Mouse (Mus musculus): ENCODE data around the gene Mbd6. TPM values are rescaled to one million over a fixed set of nuclear protein-coding genes. Genes with fewer than 3 reads are reported as not detected.

The Mbd6 gene
- 10 to 100 TPM; 11.3 to 15.3 TPM for polyA plus RNA-seq (2017; shearing (Covaris generic))

GRCm38 (mm10) chr10:127288800-127289572 lies at the start of gene Mbd6:
Mbd6 (minus strand) TSS chr10:127289018.

GRCm38 (mm10) chr10:127321621-127322020 lies 32.8 kb upstream of the Mbd6 start, which contains the start of gene Arhgap9:
Arhgap9 (plus strand) TSS chr10:127321964.

GRCm38 (mm10) chr10:127311476-127312355 lies 22.9 kb upstream of the Mbd6 start, which contains the start of gene Mars:
Mars (minus strand) TSS chr10:127311786.

DNA sequence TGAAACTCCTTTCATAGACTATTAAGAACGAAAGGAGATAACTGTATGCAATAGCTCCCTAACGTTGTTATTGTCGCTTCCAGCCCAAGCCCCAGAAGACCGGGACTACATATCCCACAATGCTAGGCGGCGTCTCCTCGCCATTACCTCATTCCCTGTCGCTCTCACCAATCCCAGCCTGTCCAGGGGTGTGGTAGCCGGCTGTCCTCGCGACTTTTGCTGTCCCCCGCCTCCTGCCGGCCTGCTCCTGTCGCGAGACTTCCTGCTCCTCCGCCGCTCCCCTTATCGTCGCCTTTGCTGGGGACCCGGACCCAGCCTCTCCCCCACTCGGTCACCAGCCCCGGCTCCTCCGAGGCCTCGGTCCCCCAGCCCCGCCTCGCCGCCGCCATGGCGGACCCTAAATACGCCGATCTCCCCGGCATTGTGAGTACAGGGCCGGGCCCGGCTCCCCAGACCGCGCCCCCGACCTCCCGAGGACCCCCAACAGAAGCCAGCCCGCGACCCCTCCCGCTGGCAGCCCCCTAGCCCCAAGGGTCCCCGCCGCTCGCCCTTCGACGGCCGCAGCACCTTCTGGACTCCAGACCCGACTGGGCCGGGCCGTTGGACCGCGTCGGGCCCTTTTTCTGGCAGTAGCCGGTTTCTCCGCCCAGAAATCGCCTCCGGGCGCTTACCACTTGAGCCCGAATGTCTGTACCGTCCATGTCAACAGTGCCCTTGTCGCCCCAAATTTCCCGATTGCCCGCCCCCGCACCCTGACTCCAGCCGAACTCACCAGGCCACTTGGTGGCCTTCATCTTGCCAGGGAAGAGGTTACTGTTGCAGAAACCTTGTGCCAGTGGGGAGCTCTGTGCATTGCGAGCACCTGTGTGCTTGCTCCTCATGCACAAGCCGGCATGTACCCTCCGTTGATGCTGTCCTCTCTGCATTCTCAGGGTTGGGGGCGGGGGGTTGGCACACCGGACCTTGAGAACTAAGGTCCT lies 22.4 kb downstream of the Mbd6 start, which contains the start of gene Dctn2:
Dctn2 (plus strand) TSS at position 257 of the 980 bp plus-strand sequence.

GRCm38 (mm10) chr10:127262548-127263398 lies 26.0 kb downstream of the Mbd6 start, which contains the start of gene Kif5a:
Kif5a (minus strand) TSS chr10:127263348.

Other genes starting within 250 kb of the Mbd6 start
- gene Mettl1, start 247.6 kb downstream of the Mbd6 start, polyA plus RNA-seq (2017; shearing (Covaris generic)) = 10 to 100 TPM; 13.3 to 24.3 TPM
- under 1 TPM in 1 of 2 experiments, not detected in 1; 0.17 TPM for gene Eef1akmt3, start 247.5 kb downstream of the Mbd6 start, polyA plus RNA-seq (2017; shearing (Covaris generic))
- gene Cyp27b1, start 240.8 kb downstream of the Mbd6 start, polyA plus RNA-seq (2017; shearing (Covaris generic)) = not detected
- gene March9, start 228.8 kb downstream of the Mbd6 start, polyA plus RNA-seq (2017; shearing (Covaris generic)) = 1 to 10 TPM; 1.2 to 2.0 TPM
- 100 to 1,000 TPM; 274 to 361 TPM for gene Cdk4, start 225.5 kb downstream of the Mbd6 start, polyA plus RNA-seq (2017; shearing (Covaris generic))
- gene Tspan31, start 218.8 kb downstream of the Mbd6 start, polyA plus RNA-seq (2017; shearing (Covaris generic)) = 10 to 100 TPM; 75.9 to 85.8 TPM
- gene Agap2, start 213.7 kb downstream of the Mbd6 start, polyA plus RNA-seq (2017; shearing (Covaris generic)) = 10 to 100 TPM; 26.8 to 27.8 TPM
- 100 to 1,000 TPM in 1 of 2 experiments, 10 to 100 TPM in 1; 79.4 to 157 TPM for gene Os9, start 167.9 kb downstream of the Mbd6 start, polyA plus RNA-seq (2017; shearing (Covaris generic))
- 100 to 1,000 TPM; 428 to 622 TPM for gene B4galnt1, start 123.8 kb downstream of the Mbd6 start, polyA plus RNA-seq (2017; shearing (Covaris generic))
- 1 to 10 TPM; 3.8 to 5.6 TPM for gene Slc26a10, start 108.4 kb downstream of the Mbd6 start, polyA plus RNA-seq (2017; shearing (Covaris generic))
- under 1 TPM; 0.39 to 0.73 TPM for gene Arhgef25, start 98.9 kb downstream of the Mbd6 start, polyA plus RNA-seq (2017; shearing (Covaris generic))
- gene Dtx3, start 93.3 kb downstream of the Mbd6 start, polyA plus RNA-seq (2017; shearing (Covaris generic)) = 100 to 1,000 TPM in 1 of 2 experiments, 10 to 100 TPM in 1; 75.0 to 110 TPM
- 10 to 100 TPM; 25.1 to 33.8 TPM for gene Pip4k2c, start 77.4 kb downstream of the Mbd6 start, polyA plus RNA-seq (2017; shearing (Covaris generic))
- under 1 TPM; 0.24 to 0.41 TPM for gene Kif5a, start 25.7 kb downstream of the Mbd6 start, polyA plus RNA-seq (2017; shearing (Covaris generic))
- 100 to 1,000 TPM; 105 to 114 TPM for gene Dctn2, start 22.6 kb downstream of the Mbd6 start, polyA plus RNA-seq (2017; shearing (Covaris generic))
- gene Mars, start 22.8 kb upstream of the Mbd6 start, polyA plus RNA-seq (2017; shearing (Covaris generic)) = 10 to 100 TPM; 57.3 to 63.3 TPM
- gene Arhgap9, start 32.9 kb upstream of the Mbd6 start, polyA plus RNA-seq (2017; shearing (Covaris generic)) = 100 to 1,000 TPM; 362 to 364 TPM
- gene Gli1, start 53.0 kb upstream of the Mbd6 start, polyA plus RNA-seq (2017; shearing (Covaris generic)) = 1 to 10 TPM in 1 of 2 experiments, under 1 TPM in 1; 0.57 to 1.0 TPM
- gene Inhbe, start 65.4 kb upstream of the Mbd6 start, polyA plus RNA-seq (2017; shearing (Covaris generic)) = not detected
- gene Inhbc, start 81.4 kb upstream of the Mbd6 start, polyA plus RNA-seq (2017; shearing (Covaris generic)) = not detected
- 10 to 100 TPM; 30.9 to 32.7 TPM for gene R3hdm2, start 91.3 kb upstream of the Mbd6 start, polyA plus RNA-seq (2017; shearing (Covaris generic))
- under 1 TPM in 1 of 2 experiments, not detected in 1; 0.11 TPM for gene Stac3, start 212.7 kb upstream of the Mbd6 start, polyA plus RNA-seq (2017; shearing (Covaris generic))
- under 1 TPM in 1 of 2 experiments, not detected in 1; 0.41 TPM for gene Ndufa4l2, start 225.9 kb upstream of the Mbd6 start, polyA plus RNA-seq (2017; shearing (Covaris generic))
- gene Shmt2, start 233.4 kb upstream of the Mbd6 start, polyA plus RNA-seq (2017; shearing (Covaris generic)) = 10 to 100 TPM; 62.8 to 70.2 TPM
- gene Nxph4, start 245.5 kb upstream of the Mbd6 start, polyA plus RNA-seq (2017; shearing (Covaris generic)) = not detected